Mouse (Mus musculus) ovary, postnatal 10 days (tissue): ENCODE measurements around the gene Hoxd13.

Experiments used
- DNase-seq: peaks from one replicate; pipeline ENCODE4 v3.0.0; 2022; ENCODE audit warnings: low spot score

Gene Hoxd13

DNA sequence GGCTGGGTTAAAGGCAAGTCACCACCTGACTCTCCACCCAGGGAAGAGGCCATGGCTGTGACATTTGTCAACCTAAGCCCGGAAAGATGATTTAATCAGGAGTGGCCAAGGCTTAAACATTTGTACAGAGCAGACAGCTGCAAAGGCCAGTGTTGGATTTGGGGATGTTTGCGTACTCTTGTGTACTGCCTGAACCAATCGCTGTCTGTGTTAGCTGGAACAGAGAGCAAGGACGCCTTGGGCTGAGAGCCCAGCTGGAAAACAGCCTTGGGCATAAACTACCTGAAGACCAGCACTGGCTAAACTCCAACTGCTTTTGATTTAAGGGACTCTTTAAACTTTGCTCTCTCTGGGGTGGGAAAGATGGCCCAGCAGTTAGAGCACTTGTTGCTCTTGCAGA lies 40.6 kb downstream of the Hoxd13 start:
- no peak for DNase-seq

DNA sequence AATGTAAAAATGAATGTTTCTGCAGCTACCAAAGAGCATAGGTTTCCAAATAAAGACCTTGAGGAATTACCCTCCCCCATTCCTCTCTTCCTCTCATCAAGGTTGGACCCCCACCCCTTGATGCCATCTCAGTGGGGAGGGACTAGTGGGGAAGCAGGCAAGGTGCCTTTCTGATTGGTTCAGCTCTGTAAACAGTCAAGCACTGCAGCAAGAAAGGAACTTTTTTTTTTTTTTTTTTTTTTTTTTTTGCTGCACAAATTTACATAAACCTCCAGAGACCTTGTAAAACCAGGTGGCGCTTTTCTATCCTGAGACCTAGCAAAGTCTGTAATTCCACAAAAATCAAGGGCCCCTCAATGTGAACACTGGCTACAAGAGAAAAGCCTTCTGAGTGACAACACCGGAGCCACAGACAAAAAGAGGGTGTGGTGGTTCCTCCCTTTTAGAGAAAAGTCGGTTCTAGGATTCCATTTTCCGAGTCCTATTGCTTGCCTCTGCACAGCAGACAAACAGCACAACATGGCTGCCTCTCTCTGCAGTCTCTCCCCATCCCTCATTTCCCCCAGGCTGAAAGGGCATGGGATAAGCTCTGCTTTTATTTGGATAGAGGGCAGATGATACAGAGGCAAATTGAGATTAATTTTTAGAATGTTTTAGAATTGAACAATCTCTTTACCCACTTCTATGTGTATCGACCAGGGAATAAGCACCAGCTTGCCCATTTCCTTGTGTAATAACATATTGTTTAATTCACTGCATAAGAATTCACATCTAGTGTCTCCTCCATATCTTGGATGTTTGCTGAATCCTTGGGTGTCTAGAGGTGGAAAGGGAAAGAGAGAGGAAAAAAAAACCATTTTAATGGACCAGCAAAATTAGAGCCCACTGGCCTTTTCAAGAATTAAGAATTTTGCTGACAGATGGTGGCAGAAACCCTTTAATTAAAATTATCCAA lies 41.6 kb downstream of the Hoxd13 start:
- DNase-seq, result no peak

DNA sequence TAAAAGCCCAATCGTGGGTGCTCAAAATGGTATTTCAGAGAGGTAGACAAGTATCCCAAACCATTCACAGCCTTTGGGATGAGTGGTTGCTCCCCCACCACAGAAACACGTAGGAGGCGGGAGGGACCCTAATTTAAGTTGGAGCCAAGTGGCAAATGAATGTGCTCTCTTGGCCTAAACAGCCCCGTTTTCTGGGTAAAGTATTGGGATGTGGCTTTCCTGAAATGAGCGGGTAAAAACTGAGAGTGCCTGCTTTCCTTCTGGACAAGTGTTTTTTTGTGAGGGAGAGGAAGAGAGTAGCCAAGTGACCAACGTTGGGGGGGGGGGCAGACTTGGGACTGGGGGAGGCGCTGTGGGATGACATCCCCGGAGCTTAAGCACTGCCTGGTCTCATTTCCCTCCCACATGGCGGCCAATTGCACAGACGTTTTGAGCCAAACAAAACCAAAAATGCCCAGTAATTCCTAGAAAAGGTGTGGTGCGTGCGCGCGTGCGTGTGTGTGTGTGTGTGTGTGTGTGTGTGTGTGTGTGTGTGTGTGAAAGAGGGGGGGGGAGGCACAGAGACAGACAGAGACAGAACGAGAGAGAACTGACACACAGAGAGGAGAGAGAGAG lies 42.9 kb downstream of the Hoxd13 start:
- DNase-seq, result no peak

DNA sequence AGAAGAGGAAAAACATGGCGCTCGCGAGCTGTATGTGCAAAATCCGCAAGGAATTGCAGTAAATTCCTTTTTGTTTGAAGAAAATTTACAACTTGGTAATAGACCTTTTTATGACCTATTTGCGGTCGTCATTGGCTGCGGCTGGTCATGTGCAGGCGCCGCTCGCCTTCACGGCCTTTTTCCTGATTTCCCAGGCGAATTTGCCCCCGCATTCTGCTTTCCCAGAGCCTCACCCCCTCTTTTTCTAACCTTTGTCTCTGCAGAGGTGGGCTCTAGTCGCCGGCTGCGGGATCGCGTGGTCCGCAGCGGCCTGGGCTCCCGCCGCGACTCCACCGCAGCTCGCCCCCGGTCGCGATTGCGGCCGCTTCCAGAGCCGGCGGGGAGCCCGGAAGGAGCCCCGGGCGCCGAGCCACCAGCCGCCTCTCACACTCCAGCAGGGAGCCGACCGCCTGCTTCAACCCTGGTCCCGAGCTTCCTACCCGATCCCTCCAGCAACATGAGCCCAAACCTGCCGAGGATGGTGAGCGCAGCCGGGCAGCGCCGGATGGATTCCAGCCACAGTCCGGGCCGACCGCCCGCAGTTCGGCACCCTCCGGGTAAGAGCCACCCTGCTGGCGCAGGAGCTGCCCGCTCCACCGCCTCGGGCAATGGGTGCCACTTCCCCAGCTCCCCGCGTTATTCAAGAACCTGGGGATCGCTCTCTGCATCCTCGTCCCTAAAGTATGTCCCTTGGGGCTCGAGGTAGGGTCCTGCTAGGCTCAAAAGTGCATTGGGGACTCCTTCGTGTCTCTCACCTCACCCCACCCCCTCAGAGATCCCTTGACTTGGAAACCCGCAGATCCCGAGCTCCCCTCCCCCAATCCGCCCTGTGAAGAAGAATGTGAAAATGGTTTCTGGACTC lies 43.9 kb downstream of the Hoxd13 start, which contains the start of the genes Hoxd3 and Hoxd4:
Gene Hoxd3, plus strand, starts transcription at position 207 of the 901 bp plus-strand sequence.
Gene Hoxd4, plus strand, starts transcription at position 209 of the 901 bp plus-strand sequence.
- DNase-seq, result no peak

DNA sequence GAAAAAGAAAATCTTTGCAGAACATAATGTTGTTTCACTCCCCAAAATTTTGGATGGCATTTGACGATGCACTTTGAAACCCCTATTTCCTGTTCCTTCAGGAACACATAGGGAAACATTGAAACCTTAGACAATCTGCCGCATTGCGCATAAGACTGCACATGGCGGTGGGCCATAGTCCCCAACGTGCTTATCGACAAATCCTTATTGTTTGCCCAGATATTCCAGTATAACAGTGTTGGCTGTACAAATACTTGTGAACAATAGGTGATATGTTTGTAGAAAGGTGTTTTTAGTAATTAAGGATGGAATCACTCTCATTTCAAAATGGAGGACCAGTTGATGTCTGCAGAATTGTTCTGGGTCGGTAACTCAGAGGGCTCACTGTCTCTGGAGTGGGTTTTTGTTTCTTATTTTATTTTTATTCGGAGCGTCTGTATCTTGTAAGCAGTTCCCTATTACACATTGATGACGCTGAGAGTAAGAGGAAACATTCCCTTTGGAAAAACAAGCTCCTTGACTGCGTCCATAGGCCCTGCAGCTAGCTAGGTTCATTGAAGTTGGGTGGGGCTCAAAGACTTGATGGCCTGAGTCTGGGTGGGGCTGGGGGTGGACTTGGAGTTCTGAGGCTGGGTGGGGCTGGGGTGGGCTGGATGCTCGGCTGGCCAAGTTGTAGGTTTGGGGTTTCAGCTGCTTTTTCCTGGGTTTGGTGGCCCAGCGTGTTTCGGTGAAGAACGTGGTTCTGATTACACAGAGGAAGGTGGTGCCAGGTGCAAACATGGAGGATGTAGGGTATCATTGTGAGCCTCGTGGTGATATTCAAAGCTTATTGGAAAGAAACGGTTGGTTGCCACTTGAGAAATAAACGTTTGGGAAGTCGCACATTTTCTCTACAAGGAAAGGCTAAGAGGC lies 45.4 kb downstream of the Hoxd13 start:
- no peak for DNase-seq

DNA sequence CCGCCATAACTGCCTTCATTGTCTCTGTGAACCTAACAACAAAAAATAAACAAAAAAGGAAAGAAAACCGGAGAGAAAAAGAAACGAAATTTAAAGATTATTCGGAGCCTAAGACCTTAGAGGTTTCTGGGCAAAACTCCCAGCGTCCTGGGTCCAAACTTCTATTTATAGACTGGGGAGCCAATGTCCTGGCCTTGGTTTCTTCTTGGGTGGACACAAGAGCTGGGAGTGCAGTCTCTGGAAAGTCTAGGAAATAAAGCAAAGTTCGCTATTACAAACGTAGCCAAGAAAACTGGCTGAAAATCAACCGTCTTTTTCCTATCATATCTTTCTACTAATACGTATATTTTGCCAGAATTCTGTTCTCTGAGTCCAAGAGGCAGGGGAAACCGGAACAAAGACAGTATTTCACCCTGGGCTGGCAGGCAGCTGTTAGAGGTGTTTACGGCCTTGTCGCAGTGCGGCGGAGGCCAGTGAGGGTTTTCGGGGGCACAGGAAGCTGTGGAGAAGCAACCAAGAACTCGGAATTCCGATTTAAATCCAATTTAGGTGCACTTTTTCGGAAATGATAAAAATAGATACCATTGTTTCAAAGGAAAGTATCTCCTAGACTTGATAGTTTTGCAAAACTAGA lies 46.2 kb downstream of the Hoxd13 start:
- DNase-seq, result no peak

DNA sequence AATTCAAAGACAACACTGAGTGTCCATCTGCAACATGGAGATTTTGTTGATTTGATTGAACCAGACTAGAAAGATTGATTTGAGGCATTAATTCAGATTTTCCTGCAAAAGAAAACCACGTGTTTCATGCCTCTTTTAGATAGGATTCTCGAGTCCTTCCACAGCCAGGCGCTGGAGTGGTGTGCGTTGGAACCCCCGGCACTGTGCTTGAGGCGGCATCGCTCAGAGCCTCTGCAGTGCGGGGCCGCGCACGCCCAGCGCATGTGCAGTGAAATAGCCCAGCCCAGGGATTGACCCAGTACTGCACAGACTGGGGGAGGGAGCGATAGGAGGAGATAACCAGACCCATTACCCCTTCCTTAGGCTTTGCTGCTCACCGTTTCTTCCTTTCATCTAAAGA lies 46.8 kb downstream of the Hoxd13 start:
- DNase-seq, result no peak

DNA sequence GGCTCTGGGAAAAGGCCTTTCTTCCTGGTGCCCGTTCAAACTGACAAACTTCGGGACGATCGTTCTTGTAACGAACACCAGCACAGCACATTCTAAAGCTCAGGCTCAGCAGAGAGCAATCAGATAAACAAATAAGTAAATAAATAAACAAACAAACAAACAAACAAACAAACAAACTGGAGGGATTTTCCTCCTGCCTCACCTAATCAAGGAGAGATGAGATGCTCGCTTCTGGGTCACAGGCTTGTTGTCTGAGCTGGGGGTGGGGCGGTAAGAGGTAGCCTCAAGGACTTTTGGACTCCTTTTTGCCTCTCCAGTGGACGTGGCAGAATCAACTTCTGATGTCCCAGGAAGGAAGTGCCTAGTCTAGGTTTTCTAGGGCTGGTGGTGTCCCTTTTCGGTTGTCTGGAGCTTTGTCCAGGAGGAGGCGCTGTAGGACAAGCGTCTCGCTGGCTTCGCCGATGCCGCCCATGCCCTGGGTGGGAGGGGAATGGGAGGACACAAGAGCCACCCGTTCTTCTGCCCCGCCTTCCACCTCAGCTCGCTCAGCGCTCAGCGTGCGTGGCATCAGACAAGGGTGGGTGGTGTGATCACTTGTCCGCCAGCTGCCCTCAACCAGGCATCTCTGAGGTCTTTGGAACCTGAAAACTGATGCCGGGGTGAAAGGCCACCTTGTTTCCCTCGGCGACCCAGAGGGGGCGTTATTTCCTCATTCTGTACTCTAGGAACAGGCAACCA lies 47.6 kb downstream of the Hoxd13 start:
- no peak for DNase-seq

DNA sequence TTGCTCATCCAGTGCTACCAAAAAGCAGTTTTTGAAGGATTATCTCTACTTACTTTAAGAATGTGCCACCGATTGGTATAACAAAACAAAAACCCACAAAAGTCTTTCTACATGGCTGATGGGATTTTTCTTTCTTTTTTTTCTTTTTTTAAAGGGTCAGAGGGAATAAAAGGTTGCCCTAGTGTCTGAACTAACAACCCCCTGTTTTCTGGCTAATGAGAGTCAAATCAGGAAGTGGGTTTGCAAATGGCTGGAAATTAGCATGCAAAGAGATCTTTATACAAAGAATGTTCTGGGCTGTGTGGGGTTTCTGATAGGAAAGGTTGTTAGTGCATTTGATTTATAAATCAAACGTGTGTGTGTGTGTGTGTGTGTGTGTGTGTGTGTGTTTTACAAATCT lies 52.3 kb downstream of the Hoxd13 start:
- DNase-seq, result no peak

DNA sequence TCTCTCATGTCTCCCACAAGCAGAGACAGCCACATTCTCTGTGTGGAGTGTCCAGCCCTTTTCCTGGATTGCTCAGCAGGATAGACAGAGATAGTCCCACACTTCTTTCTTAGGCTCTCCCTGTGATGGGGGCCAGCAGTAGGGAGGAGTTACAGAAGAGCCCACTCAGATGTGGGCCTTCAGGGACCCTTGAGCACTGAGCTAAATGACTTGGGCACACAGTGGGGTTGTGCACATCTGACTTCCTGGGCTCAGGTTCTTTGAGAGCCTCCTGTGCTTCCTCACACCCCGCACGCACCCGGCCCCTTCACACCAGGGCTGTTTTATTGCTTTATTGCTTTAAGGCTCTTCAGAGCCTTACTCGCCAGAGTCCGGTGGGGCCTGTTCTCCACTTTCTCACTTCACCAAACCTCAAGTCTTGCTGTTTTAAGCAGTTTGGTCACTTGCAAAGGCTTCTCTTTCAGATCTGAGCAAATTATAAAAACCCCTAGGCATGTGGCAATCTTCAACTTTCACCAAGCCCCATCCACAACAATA lies 52.9 kb downstream of the Hoxd13 start:
- no peak for DNase-seq
